Mouse (Mus musculus) spleen, postnatal 0 days (tissue): ENCODE data around the gene Klra5. TPM values are rescaled to one million over a fixed set of nuclear protein-coding genes. Genes with fewer than 3 reads are reported as not detected.

Experiments
- polyA plus RNA-seq: library from polyadenylated mRNA; unstranded; fragments of >200 nt; fragmentation: Nextera tagmentation; extraction: Ambion mirVana; gene quantifications from 2 replicates; pipeline ENCODE4 v1.2.1, GENCODE M21; 2015

Klra5 gene
- polyA plus RNA-seq: 1.0 and 1.5 TPM in 2 replicates

GRCm38 (mm10) chr6:129917476-129917946, at the start of gene Klra5:
Gene Klra5 (minus strand): TSS chr6:129917650.

GRCm38 (mm10) chr6:129876549-129876948, 40.9 kb downstream of the Klra5 start, which contains the start of gene Klra17:
Gene Klra17 (minus strand): TSS chr6:129876672.

GRCm38 (mm10) chr6:129862349-129862748, 55.1 kb downstream of the Klra5 start, which contains the start of gene Gm17631:
Gene Gm17631 (plus strand): TSS chr6:129862649.

Other genes starting within 250 kb of the Klra5 start
- 1.9 and 3.3 TPM in 2 replicates for gene Klrc1, start 238.7 kb downstream of the Klra5 start, polyA plus RNA-seq
- not detected in 2 replicates for gene Klri1, start 200.5 kb downstream of the Klra5 start, polyA plus RNA-seq
- gene Klri2, start 177.2 kb downstream of the Klra5 start, polyA plus RNA-seq: 0.19 and 0.39 TPM in 2 replicates
- 0.06 TPM in 1 of 2 replicates, not detected in the other for gene Gm156, start 133.4 kb downstream of the Klra5 start, polyA plus RNA-seq
- gene Gm17631, start 55.0 kb downstream of the Klra5 start, polyA plus RNA-seq: not detected in 2 replicates
- 1.9 and 3.4 TPM in 2 replicates for gene Klra17, start 41.0 kb downstream of the Klra5 start, polyA plus RNA-seq
- gene Klra6, start 109.3 kb upstream of the Klra5 start, polyA plus RNA-seq: not detected in 2 replicates
- not detected in 2 replicates for gene Klra4, start 149.6 kb upstream of the Klra5 start, polyA plus RNA-seq
- gene Klra8, start 212.2 kb upstream of the Klra5 start, polyA plus RNA-seq: not detected in 2 replicates